In genomic region chr1:158554020-158554505, GRCm38 (mm10) we compare ENCODE assay signal across 8 mouse cellular contexts.
A peak's percentile ranks its signal among the peaks of the same experiment; 100 is the strongest.
DNase-seq lines count a peak whose midpoint lies in the region; ATAC-seq and TF ChIP-seq lines count a peak whose summit lies in the region.
"Had no signal": no experiment of that assay in that cellular context is flagged by ENCODE, and none has a peak within 500 bp of the region (broad histone marks: within the 10 kb centered on the region; RNA-seq: fewer than 3 reads in every experiment).

No protein-coding gene starts in this region.

- peak; percentile 26 for DNase-seq in limb, embryonic 11.5 days (ENCODE audit: low spot score)
- DNase-seq in limb, embryonic 10.5 days (ENCODE audit: low spot score) = no peak
- DNase-seq in layer of hippocampus, postnatal 36 days = peak; percentile 18 to 24
- DNase-seq in liver, postnatal 0 days = no peak
- no peak for DNase-seq in right cerebral cortex, postnatal 25 days

- H3K4me3 ChIP-seq in limb, embryonic 11.5 days (ENCODE audit: low read depth, low read length) = no peak overlapping the region
- no peak overlapping the region for H3K4me3 ChIP-seq in limb, embryonic 10.5 days
- no peak overlapping the region for H3K4me3 ChIP-seq in forebrain, embryonic 15.5 days
- no peak overlapping the region for H3K4me3 ChIP-seq in stomach, embryonic 14.5 days (ENCODE audit: low read depth, low read length)
- H3K4me3 ChIP-seq in liver, postnatal 0 days (ENCODE audit: low read depth, low read length) = no peak overlapping the region
- H3K4me3 ChIP-seq: erythroblast, embryonic 14.5 days had no signal

- no peaks in the 10 kb centered on the region for H3K27me3 ChIP-seq in limb, embryonic 11.5 days (ENCODE audit: control insufficient read depth, insufficient read depth, low read length)
- no peaks in the 10 kb centered on the region for H3K27me3 ChIP-seq in limb, embryonic 10.5 days (ENCODE audit: low read depth, poor library complexity, severe bottlenecking)
- no peaks in the 10 kb centered on the region for H3K27me3 ChIP-seq in forebrain, embryonic 15.5 days
- no peaks in the 10 kb centered on the region for H3K27me3 ChIP-seq in stomach, embryonic 14.5 days (ENCODE audit: control insufficient read depth, insufficient read depth, low read length)
- no peaks in the 10 kb centered on the region for H3K27me3 ChIP-seq in liver, postnatal 0 days (ENCODE audit: insufficient read depth, low read length)

- no peak overlapping the region for H3K9ac ChIP-seq in limb, embryonic 11.5 days (ENCODE audit: low read length)
- H3K9ac ChIP-seq in forebrain, embryonic 15.5 days (replicated peaks) = no peak overlapping the region; the same call in 1 of the 2 replicates
- H3K9ac ChIP-seq in stomach, embryonic 14.5 days (replicated peaks; ENCODE audit: low read depth, low read length) = no peak overlapping the region
- H3K9ac ChIP-seq in liver, postnatal 0 days (replicated peaks) = no peak overlapping the region

- TF ChIP-seq CTCF in liver, postnatal 0 days (IDR thresholded peaks at IDR 0.05; ENCODE audit: low read depth) = no peak

- no peaks in the 10 kb centered on the region for H3K4me1 ChIP-seq in limb, embryonic 11.5 days (ENCODE audit: control insufficient read depth, insufficient read depth, low read length)
- H3K4me1 ChIP-seq in limb, embryonic 10.5 days = peaks cover 9% of the 10 kb centered on the region
- H3K4me1 ChIP-seq in forebrain, embryonic 15.5 days = peaks cover 15% of the 10 kb centered on the region
- H3K4me1 ChIP-seq in stomach, embryonic 14.5 days (ENCODE audit: control insufficient read depth, insufficient read depth, low read length) = no peaks in the 10 kb centered on the region
- no peaks in the 10 kb centered on the region for H3K4me1 ChIP-seq in liver, postnatal 0 days (ENCODE audit: insufficient read depth)

- ATAC-seq in limb, embryonic 11.5 days (ENCODE audit: insufficient number of reproducible peaks, low FRiP score, low TSS enrichment, low read depth) = peak; percentile 54; the same call in 1 of the 2 replicates
- peak; percentile 70 for ATAC-seq in forebrain, embryonic 15.5 days (replicated peaks)
- ATAC-seq in stomach, embryonic 14.5 days (ENCODE audit: insufficient number of reproducible peaks, insufficient read depth, low FRiP score, low read depth) = peak; percentile 63; the same call in 1 of the 2 replicates
- no peak for ATAC-seq in liver, postnatal 0 days

- no peak for TF ChIP-seq EP300 in liver, postnatal 0 days (IDR thresholded peaks at IDR 0.05; ENCODE audit: low read depth)

- H3K4me2 ChIP-seq in limb, embryonic 11.5 days (ENCODE audit: low read depth, severe bottlenecking) = no peak overlapping the region; the same call in 1 of the 2 replicates
- H3K4me2 ChIP-seq in forebrain, embryonic 15.5 days (replicated peaks) = no peak overlapping the region
- H3K4me2 ChIP-seq in stomach, embryonic 14.5 days (replicated peaks; ENCODE audit: low read depth, low read length) = no peak overlapping the region
- no peak overlapping the region for H3K4me2 ChIP-seq in liver, postnatal 0 days (ENCODE audit: low read depth, low read length)

- WGBS in limb, embryonic 11.5 days = 25% methylated on average over 6 of the region's 6 CpGs
- 47% methylated on average over 6 of the region's 6 CpGs for WGBS in limb, embryonic 10.5 days
- WGBS in forebrain, embryonic 15.5 days = under 1% methylated on average over 6 of the region's 6 CpGs
- 17% methylated on average over 6 of the region's 6 CpGs for WGBS in stomach, embryonic 14.5 days
- 30% methylated on average over 6 of the region's 6 CpGs for WGBS in liver, postnatal 0 days (ENCODE audit: insufficient replicate concordance)

- no peaks in the 10 kb centered on the region for H3K36me3 ChIP-seq in limb, embryonic 11.5 days (ENCODE audit: control insufficient read depth, insufficient read depth, low read length)
- H3K36me3 ChIP-seq in limb, embryonic 10.5 days = no peaks in the 10 kb centered on the region
- 0 out of 2 replicates have a peak, but pooled peaks cover 2% of the 10 kb centered on the region for H3K36me3 ChIP-seq in forebrain, embryonic 15.5 days
- no peaks in the 10 kb centered on the region for H3K36me3 ChIP-seq in stomach, embryonic 14.5 days (ENCODE audit: control insufficient read depth, insufficient read depth, low read length)
- no peaks in the 10 kb centered on the region for H3K36me3 ChIP-seq in liver, postnatal 0 days (replicated peaks; ENCODE audit: insufficient read depth, low read length)

- no peaks in the 10 kb centered on the region for H3K9me3 ChIP-seq in limb, embryonic 11.5 days (ENCODE audit: control insufficient read depth, low read length)
- no peaks in the 10 kb centered on the region for H3K9me3 ChIP-seq in limb, embryonic 10.5 days (replicated peaks)
- H3K9me3 ChIP-seq in forebrain, embryonic 15.5 days = no peaks in the 10 kb centered on the region
- H3K9me3 ChIP-seq in stomach, embryonic 14.5 days (ENCODE audit: control insufficient read depth, low read depth, low read length) = no peaks in the 10 kb centered on the region
- H3K9me3 ChIP-seq in liver, postnatal 0 days (ENCODE audit: low read length) = no peaks in the 10 kb centered on the region

- no peak overlapping the region for H3K27ac ChIP-seq in limb, embryonic 11.5 days (replicated peaks; ENCODE audit: low read depth, low read length)
- H3K27ac ChIP-seq in limb, embryonic 10.5 days = no peak overlapping the region
- peak overlapping the region; percentile 68 for H3K27ac ChIP-seq in forebrain, embryonic 15.5 days (replicated peaks)
- H3K27ac ChIP-seq in stomach, embryonic 14.5 days (ENCODE audit: low read length) = no peak overlapping the region
- no peak overlapping the region for H3K27ac ChIP-seq in liver, postnatal 0 days (ENCODE audit: low read depth)

Comparison
In these comparisons a context has a peak if more than half of its experiments do, and no peak if none do; other contexts are left out.
1. DNase-seq: peak in limb, embryonic 11.5 days (single experiment) and layer of hippocampus, postnatal 36 days (2 of 2); none in limb, embryonic 10.5 days (single experiment), liver, postnatal 0 days (single experiment) and right cerebral cortex, postnatal 25 days (single experiment).